Mouse (Mus musculus): Measurements from ENCODE around the gene Spcs2.
A peak's percentile ranks its signal among the peaks of the same experiment; 100 is the strongest.

- TF ChIP-seq CTCF (IDR thresholded peaks at IDR 0.05; ENCODE audit: low read depth) (peak; percentile 34), EP300 (IDR thresholded peaks at IDR 0.05; ENCODE audit: low read depth) (no peak)
Observed at GRCm38 (mm10) chr7:99853350-99853749, 9.9 kb downstream of the Spcs2 start.
